In the genomic region with DNA sequence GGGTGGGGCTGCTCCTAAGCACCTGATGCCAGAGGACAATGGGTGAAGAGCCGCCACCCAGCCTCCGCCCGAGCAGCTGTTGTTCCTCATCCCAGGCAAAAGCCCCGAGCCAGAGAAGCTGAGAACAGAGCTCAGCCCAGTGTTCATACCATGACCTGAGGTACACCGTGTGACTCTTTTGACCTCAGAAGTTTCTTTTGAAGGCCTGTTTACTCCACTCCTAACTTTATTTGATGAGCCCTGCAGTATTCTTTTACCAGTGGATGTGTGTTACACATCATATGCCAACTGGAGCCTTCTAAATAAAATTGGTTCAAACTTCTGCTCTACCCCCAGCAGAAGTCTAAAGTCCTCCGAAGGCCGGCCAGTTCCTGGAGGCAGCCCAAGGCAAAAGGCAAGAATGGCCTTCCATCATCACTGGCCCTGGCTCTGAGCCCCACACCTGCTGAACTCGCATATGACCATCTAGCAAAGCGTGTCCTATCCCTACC, we compare ENCODE assay signal across 15 mouse cellular contexts. TPM values are rescaled to one million over a fixed set of nuclear protein-coding genes. Genes with fewer than 3 reads are reported as not detected.
A peak's percentile ranks its signal among the peaks of the same experiment; 100 is the strongest.
DNase-seq lines count a peak whose midpoint lies in the region; ATAC-seq and TF ChIP-seq lines count a peak whose summit lies in the region.
"Had no signal": no experiment of that assay in that cellular context is flagged by ENCODE, and none has a peak within 500 bp of the region (broad histone marks: within the 10 kb centered on the region; RNA-seq: fewer than 3 reads in every experiment).

No protein-coding gene starts in this region.

- no peak for TF ChIP-seq POLR2A in cerebellum, adult 2 months (IDR thresholded peaks at IDR 0.05; ENCODE audit: borderline replicate concordance, insufficient read depth, low read length)

- no peak for TF ChIP-seq CTCF in cerebellum, adult 2 months (IDR thresholded peaks at IDR 0.05; ENCODE audit: borderline replicate concordance, insufficient read depth, low read depth, low read length)
- TF ChIP-seq CTCF in hindbrain, postnatal 0 days (IDR thresholded peaks at IDR 0.05; ENCODE audit: low read depth): no peak

- H3K4me1 ChIP-seq in cerebellum, adult 2 months (ENCODE audit: control insufficient read depth, insufficient read depth, low read length): peaks cover 12% of the 10 kb centered on the region
- 0 out of 2 replicates have a peak, but pooled peaks cover 3% of the 10 kb centered on the region for H3K4me1 ChIP-seq in kidney, embryonic 15.5 days
- no peaks in the 10 kb centered on the region for H3K4me1 ChIP-seq in hindbrain, postnatal 0 days (ENCODE audit: insufficient read depth, low read length)
- H3K4me1 ChIP-seq: embryonic facial prominence, embryonic 12.5 days; forebrain, embryonic 12.5 days; limb, embryonic 13.5 days had no signal

- H3K4me3 ChIP-seq in cerebellum, adult 2 months (replicated peaks; ENCODE audit: insufficient read depth, low read depth, low read length): no peak overlapping the region
- H3K4me3 ChIP-seq in kidney, embryonic 15.5 days (replicated peaks): no peak overlapping the region
- no peak overlapping the region for H3K4me3 ChIP-seq in hindbrain, postnatal 0 days (ENCODE audit: low read length)
- H3K4me3 ChIP-seq: embryonic facial prominence, embryonic 12.5 days; forebrain, embryonic 12.5 days; limb, embryonic 13.5 days had no signal

- H3K4me2 ChIP-seq in kidney, embryonic 15.5 days: no peak overlapping the region
- H3K4me2 ChIP-seq in hindbrain, postnatal 0 days (ENCODE audit: low read depth, low read length): no peak overlapping the region
- H3K4me2 ChIP-seq: embryonic facial prominence, embryonic 12.5 days; forebrain, embryonic 12.5 days; limb, embryonic 13.5 days had no signal

- no peaks in the 10 kb centered on the region for H3K27me3 ChIP-seq in cerebellum, adult 2 months (ENCODE audit: control insufficient read depth, insufficient read depth, low read length)
- no peaks in the 10 kb centered on the region for H3K27me3 ChIP-seq in kidney, embryonic 15.5 days
- no peaks in the 10 kb centered on the region for H3K27me3 ChIP-seq in hindbrain, postnatal 0 days (ENCODE audit: insufficient read depth, low read length)
- H3K27me3 ChIP-seq: embryonic facial prominence, embryonic 12.5 days; forebrain, embryonic 12.5 days had no signal

- H3K27ac ChIP-seq in cerebellum, adult 2 months (ENCODE audit: insufficient read depth, low read length): peak overlapping the region; percentile 24; the same call in 1 of the 2 replicates
- no peak overlapping the region for H3K27ac ChIP-seq in kidney, embryonic 15.5 days
- no peak overlapping the region for H3K27ac ChIP-seq in hindbrain, postnatal 0 days
- H3K27ac ChIP-seq: embryonic facial prominence, embryonic 12.5 days; forebrain, embryonic 12.5 days; limb, embryonic 13.5 days had no signal

- DNase-seq in cerebellum, adult 2 months: peak; percentile 33 to 49
- no peak for DNase-seq in cerebellum, adult 11-12 months
- peak; percentile 86 for DNase-seq in kidney, adult 11 months
- peak; percentile 80 for DNase-seq in ZHBTc4 (ENCODE audit: low read depth, low spot score)
- peak; percentile 60 for DNase-seq in kidney, postnatal 10 days
- DNase-seq in lung, adult 18-20 months: no peak
- DNase-seq in hindbrain, postnatal 0 days (ENCODE audit: low spot score): no peak
- DNase-seq: cerebellum, adult 9-10 months; retina, postnatal 1 day had no signal

- WGBS in cerebellum, adult 2 months: 55% methylated on average over 9 of the region's 9 CpGs
- WGBS in kidney, embryonic 15.5 days: 81% methylated on average over 9 of the region's 9 CpGs
- 85% methylated on average over 9 of the region's 9 CpGs for WGBS in hindbrain, postnatal 0 days

- no peaks in the 10 kb centered on the region for H3K36me3 ChIP-seq in kidney, embryonic 15.5 days
- no peaks in the 10 kb centered on the region for H3K36me3 ChIP-seq in hindbrain, postnatal 0 days (ENCODE audit: insufficient read depth, low read length)
- H3K36me3 ChIP-seq: embryonic facial prominence, embryonic 12.5 days; forebrain, embryonic 12.5 days; limb, embryonic 13.5 days had no signal

- no peaks in the 10 kb centered on the region for H3K9me3 ChIP-seq in kidney, embryonic 15.5 days (replicated peaks)
- no peaks in the 10 kb centered on the region for H3K9me3 ChIP-seq in hindbrain, postnatal 0 days (ENCODE audit: low read length)
- H3K9me3 ChIP-seq: embryonic facial prominence, embryonic 12.5 days; forebrain, embryonic 12.5 days; limb, embryonic 13.5 days had no signal

- ATAC-seq in kidney, embryonic 15.5 days (replicated peaks; ENCODE audit: low FRiP score): no peak
- ATAC-seq in hindbrain, postnatal 0 days: no peak
- ATAC-seq: hindbrain, embryonic 16.5 days; lung, postnatal 0 days had no signal

- no peak overlapping the region for H3K9ac ChIP-seq in kidney, embryonic 15.5 days
- H3K9ac ChIP-seq in hindbrain, postnatal 0 days (replicated peaks; ENCODE audit: low read length): no peak overlapping the region
- H3K9ac ChIP-seq: embryonic facial prominence, embryonic 12.5 days; forebrain, embryonic 12.5 days; limb, embryonic 13.5 days had no signal

RNA-seq across cellular contexts. Expression of gene Coq8a, which starts 11.4 kb away (rescaled TPM):
- 51.2 and 56.0 TPM in 2 replicates for polyA plus RNA-seq in cerebellum, adult 2 months (2012; rRNA removed)
- 18.4 and 18.6 TPM in 2 replicates for polyA plus RNA-seq in kidney, embryonic 15.5 days (2015; fragmentation: Nextera tagmentation; extraction: Ambion mirVana)
- total RNA-seq in hindbrain, postnatal 0 days (2014; rRNA removed): 3.4 and 6.0 TPM in 2 replicates
- polyA plus RNA-seq in hindbrain, postnatal 0 days (2015; fragmentation: Nextera tagmentation; extraction: Ambion mirVana): 9.2 and 12.2 TPM in 2 replicates

RNA-seq across cellular contexts. Expression of gene Psen2, which starts 52.4 kb away (rescaled TPM):
- polyA plus RNA-seq in cerebellum, adult 2 months (2012; rRNA removed): 46.6 and 53.2 TPM in 2 replicates
- 18.4 and 18.7 TPM in 2 replicates for polyA plus RNA-seq in kidney, embryonic 15.5 days (2015; fragmentation: Nextera tagmentation; extraction: Ambion mirVana)
- total RNA-seq in hindbrain, postnatal 0 days (2014; rRNA removed): 26.6 and 33.5 TPM in 2 replicates
- 23.2 and 23.7 TPM in 2 replicates for polyA plus RNA-seq in hindbrain, postnatal 0 days (2015; fragmentation: Nextera tagmentation; extraction: Ambion mirVana)

Comparison
In these comparisons a context has a peak if more than half of its experiments do, and no peak if none do; other contexts are left out.
1. DNase-seq: peak in cerebellum, adult 2 months (2 of 2), kidney, adult 11 months (single experiment), ZHBTc4 (single experiment) and kidney, postnatal 10 days (single experiment); none in cerebellum, adult 11-12 months (single experiment), lung, adult 18-20 months (0 of 2) and hindbrain, postnatal 0 days (single experiment).